Mouse (Mus musculus) bone marrow, adult 2 months (tissue): ENCODE measurements around the gene Mthfd2.

ENCODE experiments used
- CTCF ChIP-seq: fragments of 200-500 bp; IDR thresholded peaks from 2 replicates; pipeline ENCODE4 v1.5.1; 2011; ENCODE audit warnings: low read length, control low read depth; ENCODE audit not compliant: control insufficient read depth, insufficient read depth
- POLR2A ChIP-seq: fragments of 200-500 bp; IDR thresholded peaks from 2 replicates; pipeline ENCODE4 v1.6.1; 2011; ENCODE audit warnings: low read depth, mild to moderate bottlenecking, control low read depth, low read length, borderline replicate concordance; ENCODE audit not compliant: control insufficient read depth

GRCm38 (mm10) chr6:83265653-83266052, 60.1 kb downstream of the Mthfd2 start:
- TF ChIP-seq CTCF (no peak), POLR2A (no peak)
